Mouse (Mus musculus): ENCODE results near the gene Shisa7. TPM values are rescaled to one million over a fixed set of nuclear protein-coding genes. Genes with fewer than 3 reads are reported as not detected.

Shisa7 gene
- total RNA-seq, 2 experiments from 2014 or later: 0.05 TPM; not detected in 1

Other genes starting within 250 kb of the Shisa7 start
- not detected for gene Ptprh, start 240.7 kb downstream of the Shisa7 start, total RNA-seq (2021)
- 1 to 10 TPM; 6.8 to 7.4 TPM for gene Tmem86b, start 213.3 kb downstream of the Shisa7 start, total RNA-seq (2021)
- 10 to 100 TPM; 73.7 to 78.8 TPM for gene Ppp6r1, start 185.7 kb downstream of the Shisa7 start, total RNA-seq (2021)
- gene Hspbp1, start 159.6 kb downstream of the Shisa7 start, total RNA-seq (2021): 10 to 100 TPM; 29.2 to 33.7 TPM
- gene Brsk1, start 154.1 kb downstream of the Shisa7 start, total RNA-seq (2021): 1 to 10 TPM; 1.6 to 1.8 TPM
- gene Tmem150b, start 119.4 kb downstream of the Shisa7 start, total RNA-seq (2021): not detected
- 10 to 100 TPM; 30.5 to 31.9 TPM for gene Kmt5c, start 104.6 kb downstream of the Shisa7 start, total RNA-seq (2021)
- 1 to 10 TPM; 5.2 to 7.0 TPM for gene Cox6b2, start 91.6 kb downstream of the Shisa7 start, total RNA-seq (2021)
- not detected for gene Fam71e2, start 73.4 kb downstream of the Shisa7 start, total RNA-seq (2021)
- under 1 TPM in 1 of 2 experiments, not detected in 1; 0.12 TPM for gene Il11, start 61.8 kb downstream of the Shisa7 start, total RNA-seq (2021)
- not detected for gene Tmem190, start 61.8 kb downstream of the Shisa7 start, total RNA-seq (2021)
- 1 to 10 TPM; 4.2 to 4.3 TPM for gene Tmem238, start 55.0 kb downstream of the Shisa7 start, total RNA-seq (2021)
- gene Rpl28, start 51.8 kb downstream of the Shisa7 start, total RNA-seq (2021): 100 to 1,000 TPM; 469 to 532 TPM
- gene Ube2s, start 32.1 kb downstream of the Shisa7 start, total RNA-seq (2021): 100 to 1,000 TPM in 1 of 2 experiments, 10 to 100 TPM in 1; 97.9 to 112 TPM
- gene Isoc2b, start 25.6 kb upstream of the Shisa7 start, total RNA-seq (2021): 1 to 10 TPM; 3.1 to 4.2 TPM
- 10 to 100 TPM; 22.9 to 27.0 TPM for gene Isoc2a, start 32.5 kb upstream of the Shisa7 start, total RNA-seq (2021)
- gene Gm36210, start 61.8 kb upstream of the Shisa7 start, total RNA-seq (2021): not detected
- 1 to 10 TPM; 9.4 to 9.6 TPM for gene Zfp628, start 70.5 kb upstream of the Shisa7 start, total RNA-seq (2021)
- gene Nat14, start 77.3 kb upstream of the Shisa7 start, total RNA-seq (2021): 1 to 10 TPM; 5.9 to 6.1 TPM
- 1 to 10 TPM; 7.8 TPM for gene Ssc5d, start 81.1 kb upstream of the Shisa7 start, total RNA-seq (2021)
- gene Sbk2, start 119.7 kb upstream of the Shisa7 start, total RNA-seq (2021): 10 to 100 TPM in 1 of 2 experiments, 1 to 10 TPM in 1; 4.2 to 11.6 TPM
- gene Sbk3, start 126.5 kb upstream of the Shisa7 start, total RNA-seq (2021): 10 to 100 TPM; 14.9 to 37.3 TPM
- 10 to 100 TPM; 14.3 to 18.1 TPM for gene Zfp579, start 151.5 kb upstream of the Shisa7 start, total RNA-seq (2021)
- gene Zfp524, start 169.7 kb upstream of the Shisa7 start, total RNA-seq (2021): 1 to 10 TPM; 8.1 to 8.6 TPM
- 10 to 100 TPM; 17.0 to 20.2 TPM for gene Fiz1, start 170.0 kb upstream of the Shisa7 start, total RNA-seq (2021)
- not detected for gene Gm44973, start 170.8 kb upstream of the Shisa7 start, total RNA-seq (2021)
- gene Zfp865, start 175.7 kb upstream of the Shisa7 start, total RNA-seq (2021): 10 to 100 TPM; 18.2 to 19.9 TPM
- gene Ccdc106, start 175.9 kb upstream of the Shisa7 start, total RNA-seq (2021): under 1 TPM; 0.17 TPM
- gene 4632433K11Rik, start 189.4 kb upstream of the Shisa7 start, total RNA-seq (2021): not detected
- gene Zfp784, start 193.8 kb upstream of the Shisa7 start, total RNA-seq (2021): 1 to 10 TPM; 5.0 to 6.6 TPM
- 1 to 10 TPM; 5.5 to 7.9 TPM for gene Zfp580, start 206.8 kb upstream of the Shisa7 start, total RNA-seq (2021)
- 10 to 100 TPM; 85.6 to 94.1 TPM for gene U2af2, start 217.4 kb upstream of the Shisa7 start, total RNA-seq (2021)
- gene Epn1, start 235.5 kb upstream of the Shisa7 start, total RNA-seq (2021): 100 to 1,000 TPM; 181 TPM